Mouse (Mus musculus) heart, embryonic 13.5 days (tissue): ENCODE results near the gene Scn1a. TPM values are rescaled to one million over a fixed set of nuclear protein-coding genes. Genes with fewer than 3 reads are reported as not detected.

ENCODE experiments used
- ATAC-seq: fragments of 200-750 bp; cut with Nextera tagmentation; 2 replicates; pipeline ENCODE4 v1.8.0; 2017; ENCODE audit warnings: moderate TSS enrichment; ENCODE audit not compliant: insufficient number of reproducible peaks, low FRiP score, low TSS enrichment; ENCODE audit errors: extremely low read depth
- H3K27ac ChIP-seq: fragments of 300-500 bp; sonication (generic); replicated peaks from 2 replicates; pipeline ENCODE4 v1.5.1; 2015; ENCODE audit warnings: moderate library complexity, mild to moderate bottlenecking, inconsistent platforms
- H3K27me3 ChIP-seq: fragments of 300-500 bp; sonication (generic); replicated peaks from 2 replicates; pipeline ENCODE4 v1.6.1; 2015; ENCODE audit warnings: mild to moderate bottlenecking, inconsistent platforms
- H3K36me3 ChIP-seq: fragments of 300-500 bp; sonication (generic); 2 replicates; pipeline ENCODE4 v1.6.1; 2015; ENCODE audit warnings: mild to moderate bottlenecking, inconsistent platforms
- H3K4me1 ChIP-seq: fragments of 300-500 bp; sonication (generic); 2 replicates; pipeline ENCODE4 v1.6.1; 2015; ENCODE audit warnings: inconsistent platforms
- H3K4me2 ChIP-seq: fragments of 300-500 bp; sonication (generic); 2 replicates; pipeline ENCODE4 v1.6.1; 2015; ENCODE audit warnings: inconsistent platforms, mild to moderate bottlenecking, moderate library complexity
- H3K4me3 ChIP-seq: fragments of 300-500 bp; sonication (generic); 2 replicates; pipeline ENCODE4 v1.5.1; 2015; ENCODE audit warnings: moderate library complexity, mild to moderate bottlenecking, inconsistent platforms
- H3K9ac ChIP-seq: fragments of 300-500 bp; sonication (generic); 2 replicates; pipeline ENCODE4 v1.6.1; 2015; ENCODE audit warnings: inconsistent platforms, mild to moderate bottlenecking, moderate library complexity
- H3K9me3 ChIP-seq: fragments of 300-500 bp; sonication (generic); 2 replicates; pipeline ENCODE4 v1.6.1; 2016; ENCODE audit warnings: inconsistent platforms
- WGBS: fragments of 180-500 bp; shearing (Covaris S2); methylation state at CpG from one replicate; pipeline ENCODE4 v1.1.7; 2015; ENCODE audit warnings: mixed read lengths; 5-methylcytosine and 5-hydroxymethylcytosine counted together
- polyA plus RNA-seq: library from polyadenylated mRNA; unstranded; fragments of >200 nt; fragmentation: Nextera tagmentation; extraction: Ambion mirVana; gene quantifications from 2 replicates; pipeline ENCODE4 v1.2.1, GENCODE M21; 2015

Gene Scn1a
- 0.05 TPM in 2 replicates for polyA plus RNA-seq

GRCm38 (mm10) chr2:66440711-66441110 lies at the start of gene Scn1a:
Scn1a (minus strand) TSS chr2:66440840.
- peak within 1 kb of the TSS; percentile 46 for H3K4me3 ChIP-seq
- H3K9me3 ChIP-seq: no peaks in the 10 kb centered on the region
- peak within 1 kb of the TSS; percentile 73 for H3K4me2 ChIP-seq
- no peaks in the 10 kb centered on the region for H3K36me3 ChIP-seq
- no peaks in the 10 kb centered on the region; the same call in 1 of the 2 replicates for H3K27me3 ChIP-seq
- ATAC-seq: no peak
- H3K27ac ChIP-seq: no peak within 1 kb of the TSS
- peaks cover 12% of the 10 kb centered on the region; the same call in 1 of the 2 replicates for H3K4me1 ChIP-seq
- H3K9ac ChIP-seq: peak within 1 kb of the TSS; percentile 67
- 6% methylated on average over 7 of the region's 7 CpGs for WGBS

DNA sequence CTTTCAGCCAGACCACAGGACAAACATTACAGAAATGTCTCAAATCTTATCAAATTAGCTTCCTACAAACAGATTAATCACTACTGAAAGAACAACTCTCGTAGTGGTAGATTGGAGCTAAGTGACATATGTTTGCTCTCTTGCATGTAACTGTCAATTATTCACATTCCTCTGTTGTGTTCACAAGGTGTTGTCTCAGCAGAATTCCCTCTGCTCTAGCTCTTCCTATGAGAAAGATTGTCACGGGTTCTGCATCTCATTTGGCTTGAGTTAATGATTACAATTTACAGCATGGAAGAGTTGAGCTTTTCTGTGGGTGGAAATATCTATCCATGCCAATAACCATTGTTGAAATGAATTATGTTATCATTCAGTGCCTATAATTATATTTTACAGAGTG lies 37.8 kb upstream of the Scn1a start:
- no peak overlapping the region for H3K9ac ChIP-seq
- no peak for ATAC-seq
- H3K4me1 ChIP-seq: no peaks in the 10 kb centered on the region
- no peaks in the 10 kb centered on the region for H3K9me3 ChIP-seq
- H3K36me3 ChIP-seq: no peaks in the 10 kb centered on the region
- H3K4me3 ChIP-seq: no peak overlapping the region
- H3K27ac ChIP-seq: no peak overlapping the region
- H3K4me2 ChIP-seq: no peak overlapping the region
- 38% methylated on average over 2 of the region's 2 CpGs for WGBS
- no peaks in the 10 kb centered on the region for H3K27me3 ChIP-seq

DNA sequence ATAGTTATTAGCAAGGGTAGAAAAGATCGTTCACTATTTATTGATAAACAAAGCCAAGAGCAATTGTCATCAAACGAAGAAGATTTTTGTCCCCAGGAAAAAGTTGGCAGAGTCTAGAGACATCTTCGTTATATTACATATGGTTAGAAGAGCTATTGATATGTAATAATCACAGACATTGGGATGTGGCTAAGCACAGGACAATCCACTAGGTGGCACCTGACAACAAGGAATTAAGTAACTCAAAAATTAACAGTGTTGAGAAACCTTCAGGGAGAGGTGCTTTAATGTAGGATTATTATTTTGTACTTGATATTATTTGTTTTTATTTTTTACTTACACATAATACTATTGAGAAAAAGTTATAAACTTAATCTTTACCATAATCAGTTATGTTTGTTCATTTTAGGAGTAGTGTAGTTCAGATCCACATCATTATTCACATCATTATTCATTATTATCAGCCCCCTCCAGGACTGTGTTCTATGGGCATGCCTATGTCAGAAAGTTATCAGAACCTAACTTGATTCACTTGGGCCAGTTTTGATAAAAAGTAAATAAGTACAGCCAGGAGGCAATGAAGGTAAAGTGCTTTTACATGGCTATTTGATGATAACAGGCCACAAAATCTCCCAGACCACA lies 32.7 kb upstream of the Scn1a start:
- Histone ChIP-seq H3K4me2 (no peak overlapping the region), H3K36me3 (no peaks in the 10 kb centered on the region), H3K9me3 (no peaks in the 10 kb centered on the region), H3K4me1 (no peaks in the 10 kb centered on the region), H3K27me3 (no peaks in the 10 kb centered on the region), H3K9ac (no peak overlapping the region), H3K27ac (no peak overlapping the region), H3K4me3 (no peak overlapping the region)
- 37% methylated on average over 3 of the region's 3 CpGs for WGBS
- no peak for ATAC-seq

GRCm38 (mm10) chr2:66465484-66465883 lies 24.8 kb upstream of the Scn1a start:
- 69% methylated on average over 3 of the region's 3 CpGs for WGBS

DNA sequence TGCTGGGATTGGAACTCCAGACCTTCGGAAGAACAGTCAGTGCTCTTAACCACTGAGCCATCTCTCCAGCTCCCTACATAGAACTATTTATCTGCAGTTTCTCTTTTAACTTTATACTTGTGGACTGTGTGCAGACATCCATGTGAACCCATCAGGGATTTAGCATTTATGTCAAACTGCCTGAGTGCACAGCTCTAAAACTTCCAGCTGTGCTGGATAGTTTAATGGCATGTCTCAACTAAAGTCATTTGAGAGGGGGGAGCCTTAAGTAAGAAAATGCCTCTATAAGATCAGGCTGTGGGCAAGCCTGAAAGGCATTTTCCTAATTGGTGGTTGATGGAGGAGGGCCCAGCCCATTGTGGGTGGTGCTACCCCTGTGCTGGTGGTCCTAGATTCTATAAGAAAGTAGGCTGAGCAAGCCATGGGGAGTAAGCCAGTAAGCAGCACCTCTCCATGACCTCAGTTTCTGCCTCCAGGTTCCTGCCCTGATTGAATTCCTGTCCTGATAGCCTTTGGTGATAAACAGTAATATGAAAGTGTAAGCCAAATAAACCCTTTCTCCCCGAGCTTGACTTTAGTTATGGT lies 24.3 kb upstream of the Scn1a start:
- no peak for ATAC-seq
- Histone ChIP-seq H3K36me3 (no peaks in the 10 kb centered on the region), H3K4me3 (no peak overlapping the region), H3K4me1 (no peaks in the 10 kb centered on the region), H3K4me2 (no peak overlapping the region), H3K9me3 (no peaks in the 10 kb centered on the region), H3K27ac (no peak overlapping the region), H3K27me3 (no peaks in the 10 kb centered on the region), H3K9ac (no peak overlapping the region)
- WGBS: 79% methylated on average over 2 of the region's 2 CpGs

More at GRCm38 (mm10) chr2:66465484-66465883, 24.8 kb upstream of the Scn1a start:
- H3K9ac ChIP-seq: no peak overlapping the region
- no peaks in the 10 kb centered on the region for H3K27me3 ChIP-seq
- H3K4me1 ChIP-seq: no peaks in the 10 kb centered on the region
- ATAC-seq: no peak
- H3K36me3 ChIP-seq: no peaks in the 10 kb centered on the region
- H3K9me3 ChIP-seq: no peaks in the 10 kb centered on the region
- no peak overlapping the region for H3K27ac ChIP-seq
- no peak overlapping the region for H3K4me3 ChIP-seq
- H3K4me2 ChIP-seq: no peak overlapping the region

GRCm38 (mm10) chr2:66463916-66464315 lies 23.3 kb upstream of the Scn1a start:
- H3K4me2 ChIP-seq: no peak overlapping the region
- H3K9me3 ChIP-seq: no peaks in the 10 kb centered on the region
- no peak overlapping the region for H3K27ac ChIP-seq
- no peaks in the 10 kb centered on the region for H3K4me1 ChIP-seq
- no peak overlapping the region for H3K9ac ChIP-seq
- H3K4me3 ChIP-seq: no peak overlapping the region
- H3K27me3 ChIP-seq: no peaks in the 10 kb centered on the region
- 87% methylated on average over 6 of the region's 6 CpGs for WGBS
- no peaks in the 10 kb centered on the region for H3K36me3 ChIP-seq
- ATAC-seq: no peak

DNA sequence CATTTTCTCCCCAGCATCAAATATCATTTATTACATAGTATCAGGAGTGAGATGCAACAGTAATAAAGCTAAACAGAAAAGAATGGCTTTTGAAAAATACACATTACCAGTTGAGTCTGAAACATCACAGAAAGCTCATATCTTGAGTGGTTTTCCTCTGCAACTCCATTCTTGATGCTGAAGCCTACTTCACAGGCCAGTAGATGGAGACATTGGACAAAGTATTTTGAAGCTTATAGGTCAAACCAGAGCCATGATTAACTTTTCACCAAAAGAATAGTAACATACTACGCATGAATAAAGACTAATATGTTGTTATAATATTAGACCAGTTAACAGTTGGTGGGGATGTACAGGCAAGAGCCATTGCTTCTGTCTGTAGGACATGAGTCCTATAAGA lies 21.8 kb upstream of the Scn1a start:
- no peaks in the 10 kb centered on the region for H3K27me3 ChIP-seq
- no peak overlapping the region for H3K27ac ChIP-seq
- WGBS: 86% methylated on average over 1 of the region's 1 CpGs
- no peak overlapping the region for H3K9ac ChIP-seq
- no peaks in the 10 kb centered on the region for H3K9me3 ChIP-seq
- no peak overlapping the region for H3K4me2 ChIP-seq
- no peaks in the 10 kb centered on the region for H3K4me1 ChIP-seq
- no peak for ATAC-seq
- no peak overlapping the region for H3K4me3 ChIP-seq
- no peaks in the 10 kb centered on the region for H3K36me3 ChIP-seq

- H3K4me3 ChIP-seq: peak overlapping the region; percentile 46
- ATAC-seq: no peak
- 7% methylated on average over 21 of the region's 21 CpGs for WGBS
- peak overlapping the region; percentile 67 for H3K9ac ChIP-seq
- no peaks in the 10 kb centered on the region; the same call in 1 of the 2 replicates for H3K27me3 ChIP-seq
- no peak overlapping the region for H3K27ac ChIP-seq
- no peaks in the 10 kb centered on the region for H3K36me3 ChIP-seq
- peak overlapping the region; percentile 73 for H3K4me2 ChIP-seq
- H3K4me1 ChIP-seq: peaks cover 12% of the 10 kb centered on the region; the same call in 1 of the 2 replicates
- no peaks in the 10 kb centered on the region for H3K9me3 ChIP-seq
These were observed 722 bp downstream of the Scn1a start for GRCm38 (mm10) chr2:66439764-66440471.

DNA sequence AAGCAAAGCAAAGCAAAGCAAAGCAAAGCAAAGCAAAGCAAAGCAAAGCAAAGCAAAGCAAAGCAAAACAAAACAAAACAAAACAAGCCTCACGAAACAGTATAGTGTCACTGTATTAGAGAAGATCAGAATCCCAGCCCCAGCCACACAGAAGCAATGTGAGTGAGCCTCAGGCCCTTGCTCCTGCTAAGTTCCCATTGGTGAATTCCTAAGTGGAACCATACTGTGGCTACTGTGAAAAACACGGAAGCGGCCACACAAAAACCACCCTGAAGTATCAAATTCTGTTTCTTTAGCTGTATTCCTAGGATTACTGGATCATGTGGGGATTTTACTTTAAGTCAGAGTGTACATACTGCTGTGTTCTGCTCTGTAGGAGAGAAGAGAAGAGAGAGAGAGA lies 4.4 kb downstream of the Scn1a start:
- peaks cover 12% of the 10 kb centered on the region; the same call in 1 of the 2 replicates for H3K4me1 ChIP-seq
- no peaks in the 10 kb centered on the region for H3K9me3 ChIP-seq
- no peak overlapping the region for H3K27ac ChIP-seq
- H3K27me3 ChIP-seq: no peaks in the 10 kb centered on the region; the same call in 1 of the 2 replicates
- no peak for ATAC-seq
- no peak overlapping the region for H3K9ac ChIP-seq
- WGBS: 58% methylated on average over 3 of the region's 3 CpGs
- no peak overlapping the region for H3K4me3 ChIP-seq
- no peaks in the 10 kb centered on the region for H3K36me3 ChIP-seq
- no peak overlapping the region for H3K4me2 ChIP-seq

GRCm38 (mm10) chr2:66409740-66410290 lies 30.8 kb downstream of the Scn1a start:
- H3K9ac ChIP-seq: peak overlapping the region; percentile 62; the same call in 1 of the 2 replicates
- H3K4me1 ChIP-seq: peaks cover 13% of the 10 kb centered on the region
- peaks cover 24% of the 10 kb centered on the region for H3K27me3 ChIP-seq
- no peak for ATAC-seq
- H3K27ac ChIP-seq: no peak overlapping the region
- H3K36me3 ChIP-seq: no peaks in the 10 kb centered on the region
- no peaks in the 10 kb centered on the region for H3K9me3 ChIP-seq
- 1% methylated on average over 14 of the region's 14 CpGs for WGBS
- H3K4me2 ChIP-seq: peak overlapping the region; percentile 76
- H3K4me3 ChIP-seq: peak overlapping the region; percentile 51
